Mouse (Mus musculus) G1E (cell line): ENCODE measurements around the gene Endou. TPM values are rescaled to one million over a fixed set of nuclear protein-coding genes. Genes with fewer than 3 reads are reported as not detected.
"Not testable (repeated sequence)": the region's sequence is repeated elsewhere in the genome, so short reads cannot be mapped to it uniquely, and the experiment has no call there.

Source experiments
- ATAC-seq: 2 replicates; pipeline ENCODE4 v1.8.0; 2016; ENCODE audit warnings: mild to moderate bottlenecking; ENCODE audit not compliant: insufficient number of reproducible peaks, poor library complexity, low FRiP score, severe bottlenecking; ENCODE audit errors: extremely low read depth
- DNase-seq: peaks from one replicate; pipeline ENCODE4 v3.0.0; 2012; ENCODE audit warnings: low spot score
- H3K27me3 ChIP-seq: 2 replicates; pipeline ENCODE4 v1.6.1; 2012; ENCODE audit warnings: mild to moderate bottlenecking, low read length, inconsistent platforms; ENCODE audit not compliant: insufficient read depth
- H3K36me3 ChIP-seq: replicated peaks from 2 replicates; pipeline ENCODE3; 2012; ENCODE audit warnings: mild to moderate bottlenecking, inconsistent platforms
- H3K4me1 ChIP-seq: 2 replicates; pipeline ENCODE4 v1.6.1; 2012; ENCODE audit warnings: low read depth, low read length, inconsistent platforms, mixed read lengths; ENCODE audit not compliant: insufficient read depth
- H3K4me3 ChIP-seq: 2 replicates; pipeline ENCODE4 v1.5.1; 2012; ENCODE audit warnings: low read depth, mild to moderate bottlenecking, inconsistent platforms, low read length, moderate library complexity, mixed read lengths
- H3K9me3 ChIP-seq: replicated peaks from 2 replicates; pipeline ENCODE4 v1.6.1; 2012; ENCODE audit warnings: inconsistent platforms
- CTCF ChIP-seq: IDR thresholded peaks from 2 replicates; pipeline ENCODE4 v1.5.1; 2012; ENCODE audit warnings: low read depth, low read length, inconsistent platforms, mixed read lengths
- GATA1 ChIP-seq: IDR thresholded peaks from 2 replicates; pipeline ENCODE4 v1.6.1; 2012; ENCODE audit warnings: borderline replicate concordance, low read length, inconsistent platforms, mixed read lengths
- GATA2 ChIP-seq: IDR thresholded peaks from 2 replicates; pipeline ENCODE4 v1.6.1; 2012; ENCODE audit warnings: low read depth, low read length, inconsistent platforms, borderline replicate concordance
- POLR2AphosphoS5 ChIP-seq: IDR thresholded peaks from 2 replicates; pipeline ENCODE4 v1.6.1; 2012; ENCODE audit warnings: low read depth, low read length, inconsistent platforms; ENCODE audit not compliant: insufficient replicate concordance
- TAL1 ChIP-seq: conservative IDR thresholded peaks from 2 replicates; pipeline ENCODE4 v1.6.1; 2012; ENCODE audit warnings: low read depth, low read length, inconsistent platforms, mixed read lengths
- polyA plus RNA-seq: library from polyadenylated mRNA; stranded (reverse); fragments of >175 nt; gene quantifications from 2 replicates; pipeline ENCODE4 v1.2.3, GENCODE M21; 2012
- total RNA-seq, 2 experiments: library from RNA; stranded (forward) in 1 of 2; stranded (reverse) in 1 of 2; fragments of 200-1000 nt in 1 of 2; fragments of >200 nt in 1 of 2; fragmentation: Nextera tagmentation in 1 of 2; gene quantifications; 2 replicates each; pipeline ENCODE4 v1.2.3; 2014 to 2017

Endou gene
- total and polyA plus RNA-seq, 3 experiments = 0.05 TPM; not detected in 2

DNA sequence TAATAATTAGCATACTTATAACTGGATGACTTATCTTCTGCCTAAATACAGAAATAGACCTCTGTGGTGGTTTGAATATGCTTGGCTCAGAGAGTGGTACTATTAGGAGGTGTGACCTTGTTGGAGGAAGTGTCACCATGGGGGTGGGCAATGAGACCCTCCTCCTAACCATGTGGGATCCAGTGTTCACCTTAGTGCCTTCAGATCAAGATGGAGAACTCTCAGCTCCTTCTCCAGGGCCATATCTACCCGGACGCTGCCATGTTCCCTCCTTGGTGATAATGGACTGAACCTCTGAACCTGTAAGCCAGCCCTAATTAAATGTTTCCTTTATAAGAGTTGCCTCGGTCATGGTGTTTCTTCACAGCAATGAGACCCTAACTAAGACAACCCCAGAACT is 53.8 kb downstream of the Endou start:
- Histone ChIP-seq H3K36me3 (peaks cover 88% of the 10 kb centered on the region), H3K9me3 (no peaks in the 10 kb centered on the region), H3K4me3 (no peak overlapping the region), H3K27me3 (no peaks in the 10 kb centered on the region), H3K4me1 (no peaks in the 10 kb centered on the region)
- TF ChIP-seq CTCF (no peak), GATA1 (no peak), GATA2 (no peak), POLR2AphosphoS5 (no peak), TAL1 (no peak)
- no peak for DNase-seq
- no peak for ATAC-seq

DNA sequence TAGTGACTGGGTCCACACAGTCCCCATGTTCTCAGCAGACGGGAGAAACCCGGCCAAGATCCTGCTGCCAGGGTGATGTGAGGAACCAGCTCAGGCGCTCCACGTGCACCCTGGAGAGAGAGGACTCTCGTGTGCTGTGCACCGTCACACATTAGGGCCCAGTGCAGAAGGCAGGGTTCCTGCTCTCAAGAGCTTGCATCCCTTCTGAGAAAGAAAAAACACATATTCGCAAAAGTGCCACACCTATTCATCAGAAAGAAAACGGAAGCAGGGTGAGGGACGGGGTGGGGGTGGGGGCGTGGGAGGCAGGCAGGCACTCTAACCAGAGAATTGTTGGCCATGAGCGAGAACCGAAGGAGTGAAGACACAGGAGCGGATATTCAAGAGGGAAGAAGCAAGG is 55.2 kb downstream of the Endou start:
- H3K36me3 ChIP-seq = peaks cover 80% of the 10 kb centered on the region
- no peaks in the 10 kb centered on the region for H3K27me3 ChIP-seq
- no peak overlapping the region for H3K4me3 ChIP-seq
- ATAC-seq = no peak
- no peaks in the 10 kb centered on the region for H3K4me1 ChIP-seq
- no peak for DNase-seq
- H3K9me3 ChIP-seq = no peaks in the 10 kb centered on the region
- TF ChIP-seq GATA1 = no peak
- no peak for TF ChIP-seq TAL1
- no peak for TF ChIP-seq CTCF
- no peak for TF ChIP-seq POLR2AphosphoS5
- no peak for TF ChIP-seq GATA2

DNA sequence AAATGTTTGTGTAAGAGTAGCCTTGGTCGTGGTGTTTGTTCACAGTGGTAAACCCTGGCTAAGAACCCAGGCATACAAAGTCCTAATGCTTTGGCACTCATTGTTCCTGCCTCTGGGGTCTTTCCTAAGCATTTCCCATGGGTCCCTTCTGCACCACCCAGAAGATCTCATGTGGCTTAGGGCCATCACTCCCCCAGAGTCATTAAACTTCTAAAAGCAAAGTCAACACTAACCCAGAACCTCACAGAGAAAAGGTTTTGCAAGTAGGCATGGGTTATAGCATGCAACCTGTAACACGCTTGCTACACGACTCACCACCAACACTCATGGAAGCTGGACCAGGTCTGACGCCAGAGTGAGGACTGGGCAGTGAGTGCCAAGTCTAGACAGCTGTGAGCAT is 56.7 kb downstream of the Endou start:
- no peak for ATAC-seq
- TF ChIP-seq TAL1 = no peak
- no peak for TF ChIP-seq GATA2
- no peak for TF ChIP-seq CTCF
- no peak for TF ChIP-seq GATA1
- no peak for TF ChIP-seq POLR2AphosphoS5
- H3K36me3 ChIP-seq = peaks cover 67% of the 10 kb centered on the region

DNA sequence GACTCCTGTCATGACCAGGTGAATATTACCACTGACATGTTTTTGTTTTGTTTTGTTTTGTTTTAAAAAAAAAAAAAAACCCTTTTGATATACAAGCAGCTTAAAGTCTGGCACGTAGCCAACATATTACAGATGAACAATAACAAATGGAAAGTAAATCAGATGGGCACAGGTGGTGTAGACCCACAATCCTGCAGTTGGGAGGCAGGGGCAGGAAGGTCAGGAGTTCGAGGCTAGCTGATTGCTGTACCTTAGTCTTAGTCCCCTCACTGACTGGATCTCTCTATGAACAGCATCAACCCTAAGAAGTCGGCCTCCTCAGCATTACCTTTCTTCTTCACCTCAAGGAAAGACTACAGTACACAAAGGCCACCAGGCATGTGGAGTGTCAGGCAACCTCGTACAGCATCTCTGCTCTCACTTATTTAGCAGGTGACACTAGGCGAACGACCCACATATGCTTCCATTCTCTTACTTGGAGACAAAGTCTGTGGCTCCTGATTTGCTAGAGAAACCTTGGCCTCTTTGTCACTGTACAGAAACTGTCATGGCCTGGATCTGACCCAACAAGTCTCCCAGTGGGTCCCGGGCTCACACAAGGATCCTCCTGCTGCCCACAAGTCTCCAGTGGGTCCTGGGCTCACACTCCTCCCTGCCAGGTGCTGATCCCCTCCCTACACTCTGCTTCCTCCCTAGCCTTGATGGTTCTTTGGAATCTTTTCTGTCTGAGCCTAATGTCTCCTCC is 57.7 kb downstream of the Endou start:
- TF ChIP-seq CTCF (no peak), POLR2AphosphoS5 (no peak), TAL1 (no peak), GATA2 (no peak), GATA1 (no peak)
- no peak for DNase-seq
- no peak for ATAC-seq
- Histone ChIP-seq H3K36me3 (peaks cover 60% of the 10 kb centered on the region), H3K9me3 (no peaks in the 10 kb centered on the region), H3K4me1 (0 out of 2 replicates have a peak, but pooled peaks cover 2% of the 10 kb centered on the region), H3K4me3 (no peak overlapping the region), H3K27me3 (no peaks in the 10 kb centered on the region)

More for the DNA sequence above, 56.7 kb downstream of the Endou start:
- H3K27me3 ChIP-seq = no peaks in the 10 kb centered on the region
- no peaks in the 10 kb centered on the region for H3K9me3 ChIP-seq
- no peak overlapping the region for H3K4me3 ChIP-seq
- no peaks in the 10 kb centered on the region for H3K4me1 ChIP-seq
- no peak for DNase-seq

DNA sequence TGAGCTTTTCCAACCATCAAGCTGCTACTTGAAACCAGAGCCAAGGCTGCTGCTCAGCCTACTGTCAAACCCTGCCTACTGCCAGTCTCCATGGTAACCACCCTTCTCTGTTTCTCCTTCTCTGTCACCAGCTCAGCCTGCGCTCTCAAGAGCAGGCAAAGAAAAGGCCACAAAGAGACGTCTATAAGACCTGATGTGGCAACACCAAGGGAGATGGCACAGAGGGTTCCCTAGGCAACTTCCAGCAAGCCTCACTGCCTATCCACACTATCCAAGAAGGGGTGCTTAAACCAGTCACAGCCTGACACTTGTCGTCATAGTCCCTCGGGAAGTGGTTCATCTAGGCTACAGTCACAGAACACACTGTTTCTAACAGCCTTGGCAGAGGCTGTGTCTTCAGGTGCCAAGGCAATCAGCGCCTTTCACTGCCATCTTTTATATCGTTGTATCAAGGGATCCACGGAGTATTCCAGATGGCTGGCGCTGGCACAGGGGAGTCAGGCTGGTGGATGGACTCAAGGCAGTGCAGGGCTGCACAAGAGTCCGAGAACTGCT is 58.9 kb downstream of the Endou start:
- TF ChIP-seq TAL1 (no peak), CTCF (no peak), GATA2 (no peak), GATA1 (no peak), POLR2AphosphoS5 (no peak)
- no peak for ATAC-seq
- Histone ChIP-seq H3K4me3 (no peak overlapping the region), H3K4me1 (peaks cover 11% of the 10 kb centered on the region; the same call in 1 of the 2 replicates), H3K27me3 (no peaks in the 10 kb centered on the region), H3K9me3 (no peaks in the 10 kb centered on the region), H3K36me3 (peaks cover 48% of the 10 kb centered on the region)
- DNase-seq = no peak

DNA sequence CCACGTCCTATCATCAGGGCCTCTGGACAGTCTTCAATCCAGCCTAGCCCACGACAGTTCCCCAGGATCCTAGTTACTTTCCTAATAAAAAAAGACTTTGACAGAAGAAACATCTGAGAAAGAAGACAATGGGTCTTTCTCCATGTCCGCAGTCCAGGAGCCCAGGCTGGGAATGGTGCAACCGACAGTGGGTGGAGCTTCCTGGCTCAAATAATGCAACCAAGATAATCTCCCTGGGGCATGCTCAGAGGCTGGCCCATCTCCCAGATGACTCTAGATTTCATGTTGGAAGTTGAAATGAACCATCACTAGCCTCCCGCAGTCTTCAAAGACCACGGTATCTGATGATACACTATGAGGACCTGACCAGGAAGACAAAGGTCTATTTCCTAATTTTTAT is 60.6 kb downstream of the Endou start:
- Histone ChIP-seq H3K36me3 (peaks cover 31% of the 10 kb centered on the region), H3K27me3 (peaks cover 2% of the 10 kb centered on the region; the same call in 1 of the 2 replicates), H3K9me3 (no peaks in the 10 kb centered on the region), H3K4me1 (peaks cover 11% of the 10 kb centered on the region; the same call in 1 of the 2 replicates), H3K4me3 (no peak overlapping the region)
- TF ChIP-seq CTCF (no peak), POLR2AphosphoS5 (no peak), GATA2 (no peak), TAL1 (no peak), GATA1 (no peak)
- DNase-seq (no peak), ATAC-seq (no peak)

DNA sequence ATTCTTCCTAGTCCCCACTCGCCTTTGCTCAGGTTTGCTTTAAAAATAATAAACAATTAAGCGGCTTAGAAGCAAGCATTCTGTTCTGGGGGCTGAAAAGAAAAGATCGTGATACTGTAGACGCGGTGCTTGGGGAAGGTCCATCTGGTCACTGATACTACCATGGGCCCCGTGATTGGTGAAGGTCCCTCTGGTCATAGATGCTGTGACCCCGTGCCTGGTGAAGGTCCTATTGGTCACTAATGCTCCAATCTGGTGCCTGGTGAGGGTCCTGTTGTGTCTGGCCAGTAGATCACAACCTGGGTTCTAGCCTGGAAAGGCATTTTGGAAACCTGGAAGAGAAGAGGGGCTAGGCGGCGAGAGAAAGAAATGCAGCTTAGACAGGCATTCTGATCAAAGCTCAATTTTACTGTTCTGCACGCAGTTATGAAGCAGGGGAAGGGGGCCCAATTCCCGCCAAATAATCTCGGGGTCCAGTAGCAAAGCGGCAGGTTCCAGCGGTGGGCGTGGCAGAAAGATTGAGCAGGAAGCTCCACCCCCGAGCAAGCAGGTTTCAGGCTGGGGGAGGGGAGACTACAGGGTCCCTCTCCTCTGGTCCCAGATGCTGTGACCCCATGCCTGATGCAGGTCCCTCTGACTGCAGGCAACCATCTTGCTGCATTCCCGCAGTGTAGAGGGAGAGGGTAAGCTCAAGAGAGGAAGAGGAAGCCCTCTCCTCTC is 62.8 kb downstream of the Endou start:
- H3K4me3 ChIP-seq, DNase-seq, ATAC-seq: not testable (repeated sequence)

More for the DNA sequence above, 62.8 kb downstream of the Endou start:
- not testable (repeated sequence) for H3K9me3 ChIP-seq, H3K27me3 ChIP-seq
- H3K4me1 ChIP-seq = peaks cover 21% of the 10 kb centered on the region
- peaks cover 12% of the 10 kb centered on the region for H3K36me3 ChIP-seq
